Mouse (Mus musculus): ENCODE data around the gene Rtl1. TPM values are rescaled to one million over a fixed set of nuclear protein-coding genes. Genes with fewer than 3 reads are reported as not detected.

Rtl1 gene
- 2.6 and 2.8 TPM in 2 replicates for polyA plus RNA-seq (2014; fragmentation: Nextera tagmentation; extraction: Ambion mirVana)

DNA sequence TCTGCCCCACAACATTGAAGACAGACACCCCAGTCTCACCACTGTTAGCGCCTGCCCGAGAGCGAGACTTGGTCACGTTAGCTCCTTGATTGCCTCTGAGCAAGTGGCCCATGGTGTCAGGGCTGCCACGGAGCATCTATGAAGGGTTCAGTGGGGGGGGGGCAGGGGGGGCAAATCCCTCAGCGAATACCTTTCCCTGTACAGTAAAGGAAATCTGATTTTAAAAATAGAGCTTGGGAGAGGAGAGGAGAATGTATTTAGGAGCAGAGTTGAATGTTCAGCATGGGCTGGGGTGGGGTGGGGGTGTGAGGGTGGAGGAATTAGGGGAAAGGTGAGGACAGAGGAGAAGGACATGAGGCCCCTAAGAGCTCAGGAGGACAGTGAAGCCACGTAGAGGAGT lies at the start of gene Rtl1:
Gene Rtl1, minus strand, starts transcription at position 101 of the 400 bp plus-strand sequence.
- H3K4me1 ChIP-seq (ENCODE audit: control insufficient read depth, insufficient read depth, low read length): peaks cover 19% of the 10 kb centered on the region
- 83% methylated on average over 7 of the region's 7 CpGs for WGBS
- ATAC-seq (ENCODE audit: insufficient number of reproducible peaks, insufficient read depth, low FRiP score, low read depth): no peak
- no peaks in the 10 kb centered on the region for H3K27me3 ChIP-seq (ENCODE audit: control insufficient read depth, insufficient read depth, low read length)
- H3K27ac ChIP-seq (ENCODE audit: low read length): no peak within 1 kb of the TSS
- H3K9ac ChIP-seq (replicated peaks; ENCODE audit: low read depth, low read length): no peak within 1 kb of the TSS
- H3K4me2 ChIP-seq (replicated peaks; ENCODE audit: low read depth, low read length): no peak within 1 kb of the TSS
- H3K9me3 ChIP-seq (ENCODE audit: control insufficient read depth, low read depth, low read length): no peaks in the 10 kb centered on the region
- H3K36me3 ChIP-seq (ENCODE audit: control insufficient read depth, insufficient read depth, low read length): peaks cover 33% of the 10 kb centered on the region
- no peak within 1 kb of the TSS for H3K4me3 ChIP-seq (ENCODE audit: low read depth, low read length)

DNA sequence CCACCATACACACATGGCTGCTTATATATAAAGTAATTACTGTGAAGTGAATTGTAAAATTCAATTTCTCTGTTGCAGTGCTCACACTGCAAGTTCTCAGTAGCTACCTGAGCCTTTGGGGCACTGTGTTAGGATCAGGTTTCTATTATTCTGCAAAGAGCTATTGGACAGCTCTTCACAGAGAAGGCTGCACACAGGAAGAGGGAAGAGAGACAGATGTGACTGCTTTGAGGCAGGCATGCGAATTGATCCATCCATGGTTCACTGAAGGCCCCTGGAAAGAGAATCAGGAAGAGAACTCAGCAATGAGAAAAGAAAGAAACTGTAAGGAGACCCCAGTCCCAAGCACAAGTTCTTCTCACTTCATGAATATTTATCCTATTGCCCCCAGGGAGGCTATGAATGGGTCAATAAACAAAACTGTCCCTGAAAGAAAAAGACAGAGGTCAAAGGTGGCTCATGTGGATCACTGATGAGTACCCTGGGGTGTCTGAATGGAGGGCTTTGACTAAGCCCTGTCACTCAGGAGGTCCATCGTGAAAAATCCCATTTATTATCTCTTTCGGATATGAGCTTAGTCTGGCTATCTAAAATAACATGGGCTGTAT lies 40.5 kb upstream of the Rtl1 start:
- ATAC-seq (ENCODE audit: insufficient number of reproducible peaks, insufficient read depth, low FRiP score, low read depth): no peak
- Histone ChIP-seq H3K27me3 (ENCODE audit: control insufficient read depth, insufficient read depth, low read length) (no peaks in the 10 kb centered on the region), H3K36me3 (ENCODE audit: control insufficient read depth, insufficient read depth, low read length) (peaks cover 6% of the 10 kb centered on the region), H3K4me1 (ENCODE audit: control insufficient read depth, insufficient read depth, low read length) (no peaks in the 10 kb centered on the region), H3K9ac (replicated peaks; ENCODE audit: low read depth, low read length) (no peak overlapping the region), H3K4me2 (replicated peaks; ENCODE audit: low read depth, low read length) (no peak overlapping the region), H3K9me3 (ENCODE audit: control insufficient read depth, low read depth, low read length) (no peaks in the 10 kb centered on the region), H3K4me3 (ENCODE audit: low read depth, low read length) (no peak overlapping the region), H3K27ac (ENCODE audit: low read length) (no peak overlapping the region)
- WGBS: 65% methylated on average over 3 of the region's 3 CpGs

DNA sequence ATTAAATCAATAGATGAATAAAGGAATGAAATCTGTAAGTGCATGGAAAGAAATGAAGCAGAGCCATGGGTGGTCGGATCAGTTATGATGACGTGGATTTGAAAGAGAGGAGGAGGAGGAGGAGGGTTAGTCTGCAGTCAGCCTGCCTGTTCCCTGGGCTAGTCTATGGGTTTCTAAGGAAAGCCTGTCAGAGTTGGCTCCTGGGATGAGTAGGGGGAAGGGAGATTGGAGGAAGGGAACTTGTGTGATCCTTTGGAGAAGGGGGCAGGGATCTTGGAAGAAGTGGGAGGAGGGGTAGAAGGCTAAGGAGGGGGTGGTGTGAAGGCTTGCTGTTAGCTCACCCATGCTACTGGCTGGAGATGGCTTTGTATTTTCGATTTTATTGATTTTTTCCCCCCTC lies 31.9 kb upstream of the Rtl1 start:
- no peak overlapping the region for H3K4me2 ChIP-seq (replicated peaks; ENCODE audit: low read depth, low read length)
- 54% methylated on average over 3 of the region's 3 CpGs for WGBS
- H3K27ac ChIP-seq (ENCODE audit: low read length): no peak overlapping the region
- no peak for ATAC-seq (ENCODE audit: insufficient number of reproducible peaks, insufficient read depth, low FRiP score, low read depth)
- no peaks in the 10 kb centered on the region for H3K9me3 ChIP-seq (ENCODE audit: control insufficient read depth, low read depth, low read length)
- no peak overlapping the region for H3K4me3 ChIP-seq (ENCODE audit: low read depth, low read length)
- no peaks in the 10 kb centered on the region for H3K27me3 ChIP-seq (ENCODE audit: control insufficient read depth, insufficient read depth, low read length)
- no peaks in the 10 kb centered on the region for H3K4me1 ChIP-seq (ENCODE audit: control insufficient read depth, insufficient read depth, low read length)
- no peak overlapping the region for H3K9ac ChIP-seq (replicated peaks; ENCODE audit: low read depth, low read length)
- H3K36me3 ChIP-seq (ENCODE audit: control insufficient read depth, insufficient read depth, low read length): peaks cover 13% of the 10 kb centered on the region

DNA sequence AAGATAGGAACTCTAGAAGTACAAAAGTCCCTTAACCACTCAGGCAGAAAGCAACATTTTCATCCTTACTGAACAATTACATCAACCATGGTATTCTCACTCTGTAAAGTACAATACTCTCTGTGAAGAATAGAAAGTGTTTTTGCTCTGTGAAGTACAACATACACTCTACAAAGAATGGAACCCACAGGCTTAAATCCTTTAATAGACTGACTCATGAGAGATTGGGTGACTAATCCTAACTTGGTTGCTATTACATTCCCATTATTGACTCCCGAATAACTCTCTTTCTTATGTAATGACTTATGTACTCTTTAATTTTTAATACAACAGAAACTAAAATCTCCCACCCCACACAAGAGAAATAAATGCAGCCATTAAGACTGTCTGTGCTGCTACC lies 28.8 kb upstream of the Rtl1 start:
- H3K27me3 ChIP-seq (ENCODE audit: control insufficient read depth, insufficient read depth, low read length): no peaks in the 10 kb centered on the region
- peaks cover 25% of the 10 kb centered on the region; the same call in 1 of the 2 replicates for H3K36me3 ChIP-seq (ENCODE audit: control insufficient read depth, insufficient read depth, low read length)
- no peak overlapping the region for H3K9ac ChIP-seq (replicated peaks; ENCODE audit: low read depth, low read length)
- H3K4me3 ChIP-seq (ENCODE audit: low read depth, low read length): no peak overlapping the region
- no peak overlapping the region for H3K27ac ChIP-seq (ENCODE audit: low read length)
- H3K4me2 ChIP-seq (replicated peaks; ENCODE audit: low read depth, low read length): no peak overlapping the region
- no peak for ATAC-seq (ENCODE audit: insufficient number of reproducible peaks, insufficient read depth, low FRiP score, low read depth)
- H3K4me1 ChIP-seq (ENCODE audit: control insufficient read depth, insufficient read depth, low read length): no peaks in the 10 kb centered on the region
- WGBS: 85% methylated on average over 1 of the region's 1 CpGs
- no peaks in the 10 kb centered on the region for H3K9me3 ChIP-seq (ENCODE audit: control insufficient read depth, low read depth, low read length)

DNA sequence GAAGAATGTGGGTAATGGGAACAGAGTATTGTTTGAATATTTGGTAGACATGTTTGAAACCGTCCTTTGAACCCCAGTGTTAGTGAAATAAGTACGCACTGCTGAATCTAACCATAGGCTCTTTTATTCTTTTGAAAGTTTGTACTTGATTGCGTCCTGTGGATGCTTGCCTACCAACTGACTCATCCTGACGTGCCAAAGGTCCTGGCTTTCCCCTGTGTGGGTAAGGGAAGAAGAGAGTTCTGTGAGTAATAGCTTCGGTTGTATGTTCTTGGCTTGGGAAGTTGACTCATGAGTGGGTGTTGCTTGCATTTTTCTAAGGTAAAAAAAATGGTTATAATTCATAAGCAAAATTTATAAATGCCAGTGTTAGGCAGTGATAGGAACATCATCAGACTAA lies 26.8 kb upstream of the Rtl1 start:
- no peaks in the 10 kb centered on the region for H3K27me3 ChIP-seq (ENCODE audit: control insufficient read depth, insufficient read depth, low read length)
- H3K9me3 ChIP-seq (ENCODE audit: control insufficient read depth, low read depth, low read length): no peaks in the 10 kb centered on the region
- H3K4me2 ChIP-seq (replicated peaks; ENCODE audit: low read depth, low read length): no peak overlapping the region
- no peaks in the 10 kb centered on the region for H3K4me1 ChIP-seq (ENCODE audit: control insufficient read depth, insufficient read depth, low read length)
- H3K9ac ChIP-seq (replicated peaks; ENCODE audit: low read depth, low read length): no peak overlapping the region
- no peak for ATAC-seq (ENCODE audit: insufficient number of reproducible peaks, insufficient read depth, low FRiP score, low read depth)
- no peak overlapping the region for H3K27ac ChIP-seq (ENCODE audit: low read length)
- 88% methylated on average over 5 of the region's 5 CpGs for WGBS
- H3K4me3 ChIP-seq (ENCODE audit: low read depth, low read length): no peak overlapping the region
- peaks cover 25% of the 10 kb centered on the region; the same call in 1 of the 2 replicates for H3K36me3 ChIP-seq (ENCODE audit: control insufficient read depth, insufficient read depth, low read length)

DNA sequence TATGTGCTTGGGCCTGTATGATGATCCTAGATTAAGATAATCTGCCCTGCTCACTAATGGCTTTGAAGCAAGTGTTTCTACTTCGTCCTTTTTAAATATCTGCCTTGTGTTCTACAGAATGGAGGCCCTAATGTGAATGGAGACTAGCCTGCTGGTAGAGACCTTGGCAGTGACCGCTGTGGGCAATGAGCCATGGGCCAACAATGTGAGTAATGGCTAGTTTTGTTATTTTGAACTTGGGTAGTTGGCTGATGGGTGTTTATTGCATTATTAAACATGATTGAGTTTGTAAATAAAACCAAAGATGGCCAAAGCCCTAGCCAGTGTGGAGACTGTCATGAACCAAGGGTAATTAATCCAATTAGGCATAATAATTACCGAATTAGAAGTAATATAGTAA lies 20.1 kb upstream of the Rtl1 start:
- WGBS: 87% methylated on average over 3 of the region's 3 CpGs
- Histone ChIP-seq H3K27me3 (ENCODE audit: control insufficient read depth, insufficient read depth, low read length) (no peaks in the 10 kb centered on the region), H3K9ac (replicated peaks; ENCODE audit: low read depth, low read length) (no peak overlapping the region), H3K4me3 (ENCODE audit: low read depth, low read length) (no peak overlapping the region), H3K36me3 (ENCODE audit: control insufficient read depth, insufficient read depth, low read length) (peaks cover 3% of the 10 kb centered on the region; the same call in 1 of the 2 replicates), H3K9me3 (ENCODE audit: control insufficient read depth, low read depth, low read length) (no peaks in the 10 kb centered on the region), H3K27ac (ENCODE audit: low read length) (no peak overlapping the region), H3K4me2 (replicated peaks; ENCODE audit: low read depth, low read length) (no peak overlapping the region), H3K4me1 (ENCODE audit: control insufficient read depth, insufficient read depth, low read length) (no peaks in the 10 kb centered on the region)
- no peak for ATAC-seq (ENCODE audit: insufficient number of reproducible peaks, insufficient read depth, low FRiP score, low read depth)

DNA sequence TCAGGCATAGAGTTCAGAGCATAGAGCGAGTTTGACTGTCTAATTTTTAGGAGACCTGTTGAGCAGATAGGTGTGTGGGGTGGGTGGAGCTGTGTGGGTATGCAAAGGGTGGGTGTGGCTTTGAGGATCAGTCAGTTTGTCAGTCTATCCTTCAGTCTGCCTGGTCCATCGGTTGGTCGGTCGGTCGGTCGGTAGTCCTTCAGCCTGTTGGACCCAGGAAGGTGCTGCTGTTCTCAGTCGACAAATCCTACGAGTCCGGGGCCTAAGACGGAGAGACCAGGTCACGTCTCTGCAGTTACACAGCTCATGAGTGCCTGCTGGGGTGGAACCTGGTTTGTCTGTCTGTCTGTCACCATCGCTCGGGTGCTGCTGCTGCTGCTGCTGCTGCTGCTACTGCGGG lies 17.9 kb upstream of the Rtl1 start:
- no peak overlapping the region for H3K4me2 ChIP-seq (replicated peaks; ENCODE audit: low read depth, low read length)
- H3K4me3 ChIP-seq (ENCODE audit: low read depth, low read length): no peak overlapping the region
- H3K36me3 ChIP-seq (ENCODE audit: control insufficient read depth, insufficient read depth, low read length): peaks cover 9% of the 10 kb centered on the region
- 86% methylated on average over 14 of the region's 14 CpGs for WGBS
- peaks cover 2% of the 10 kb centered on the region; the same call in 1 of the 2 replicates for H3K4me1 ChIP-seq (ENCODE audit: control insufficient read depth, insufficient read depth, low read length)
- H3K27ac ChIP-seq (ENCODE audit: low read length): no peak overlapping the region
- no peak overlapping the region for H3K9ac ChIP-seq (replicated peaks; ENCODE audit: low read depth, low read length)
- H3K27me3 ChIP-seq (ENCODE audit: control insufficient read depth, insufficient read depth, low read length): no peaks in the 10 kb centered on the region
- ATAC-seq (ENCODE audit: insufficient number of reproducible peaks, insufficient read depth, low FRiP score, low read depth): no peak
- H3K9me3 ChIP-seq (ENCODE audit: control insufficient read depth, low read depth, low read length): no peaks in the 10 kb centered on the region

DNA sequence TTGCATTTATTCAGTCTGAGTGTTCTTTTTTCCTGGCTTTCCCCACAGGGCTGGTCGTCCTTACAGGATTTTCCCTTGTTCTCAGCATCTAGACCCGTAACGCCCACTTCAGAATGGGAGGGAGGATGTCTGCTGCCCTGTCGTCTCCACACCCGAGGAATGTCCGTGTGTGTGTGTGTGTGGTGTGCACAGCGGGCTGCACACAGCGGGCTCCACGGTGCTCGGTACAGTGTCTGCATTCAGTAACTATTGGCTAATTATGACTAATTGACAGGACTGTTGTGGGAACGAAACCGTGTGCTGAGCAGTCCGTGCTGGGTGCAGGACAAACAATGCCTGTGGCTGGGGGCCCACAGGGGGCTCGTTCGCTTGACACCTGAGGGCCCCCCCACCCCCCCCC lies 17.0 kb upstream of the Rtl1 start:
- Histone ChIP-seq H3K27me3 (ENCODE audit: control insufficient read depth, insufficient read depth, low read length) (no peaks in the 10 kb centered on the region), H3K27ac (ENCODE audit: low read length) (no peak overlapping the region), H3K36me3 (ENCODE audit: control insufficient read depth, insufficient read depth, low read length) (peaks cover 11% of the 10 kb centered on the region), H3K9me3 (ENCODE audit: control insufficient read depth, low read depth, low read length) (no peaks in the 10 kb centered on the region), H3K4me1 (ENCODE audit: control insufficient read depth, insufficient read depth, low read length) (peaks cover 2% of the 10 kb centered on the region; the same call in 1 of the 2 replicates), H3K9ac (replicated peaks; ENCODE audit: low read depth, low read length) (no peak overlapping the region), H3K4me2 (replicated peaks; ENCODE audit: low read depth, low read length) (no peak overlapping the region), H3K4me3 (ENCODE audit: low read depth, low read length) (no peak overlapping the region)
- 47% methylated on average over 15 of the region's 15 CpGs for WGBS
- peak; percentile 44 for ATAC-seq (ENCODE audit: insufficient number of reproducible peaks, insufficient read depth, low FRiP score, low read depth)

DNA sequence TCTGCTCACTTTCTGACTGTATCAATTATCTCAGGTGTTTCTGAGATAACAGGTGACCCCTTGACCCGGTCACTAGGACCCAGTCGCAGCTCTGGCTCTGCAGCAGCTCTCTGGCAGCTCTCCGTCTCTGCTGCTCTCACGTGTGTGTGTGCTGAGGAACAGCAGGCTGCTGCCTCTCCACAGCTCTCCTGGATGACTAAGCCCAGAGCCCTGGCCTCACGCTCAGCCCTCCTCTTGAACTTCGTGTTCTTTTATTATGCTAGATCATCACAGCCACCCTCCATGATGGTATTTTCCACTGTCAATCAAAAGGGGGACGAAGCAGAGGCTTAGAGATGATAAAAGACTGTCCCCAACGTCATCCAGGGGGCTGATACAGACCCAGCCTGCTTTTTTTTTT lies 15.2 kb upstream of the Rtl1 start:
- Histone ChIP-seq H3K4me3 (ENCODE audit: low read depth, low read length) (no peak overlapping the region), H3K9ac (replicated peaks; ENCODE audit: low read depth, low read length) (no peak overlapping the region), H3K27me3 (ENCODE audit: control insufficient read depth, insufficient read depth, low read length) (no peaks in the 10 kb centered on the region), H3K4me2 (replicated peaks; ENCODE audit: low read depth, low read length) (0 out of 2 replicates have a peak overlapping the region, but pooled peaks have one; percentile 7), H3K36me3 (ENCODE audit: control insufficient read depth, insufficient read depth, low read length) (peaks cover 11% of the 10 kb centered on the region), H3K4me1 (ENCODE audit: control insufficient read depth, insufficient read depth, low read length) (peaks cover 2% of the 10 kb centered on the region; the same call in 1 of the 2 replicates), H3K27ac (ENCODE audit: low read length) (0 out of 2 replicates have a peak overlapping the region, but pooled peaks have one; percentile 11), H3K9me3 (ENCODE audit: control insufficient read depth, low read depth, low read length) (no peaks in the 10 kb centered on the region)
- 58% methylated on average over 8 of the region's 8 CpGs for WGBS
- ATAC-seq (ENCODE audit: insufficient number of reproducible peaks, insufficient read depth, low FRiP score, low read depth): no peak

Data from stomach, embryonic 14.5 days (tissue).